Mouse (Mus musculus): ENCODE measurements at regions not wholly inside any gene's neighbourhood (a gene's known extent, or its start where the extent isn't known, plus 50 kb on each side); places are given as distances from the start of the nearest gene placed in this dataset.

- Histone ChIP-seq H3K27me3 (ENCODE audit: insufficient read depth, low read length) (no peaks in the 10 kb centered on the region), H3K9me3 (ENCODE audit: low read length) (no peaks in the 10 kb centered on the region), H3K36me3 (ENCODE audit: insufficient read depth, low read length) (no peaks in the 10 kb centered on the region), H3K4me3 (replicated peaks; ENCODE audit: low read length) (no peak overlapping the region), H3K4me1 (replicated peaks; ENCODE audit: low read depth, low read length) (no peaks in the 10 kb centered on the region)
- no peak for TF ChIP-seq NANOG (IDR thresholded peaks at IDR 0.05; ENCODE audit: borderline replicate concordance, low read length)
- no peak for TF ChIP-seq CTCF (conservative IDR thresholded peaks at IDR 0.05; ENCODE audit: low read length)
- no peak for TF ChIP-seq POU5F1 (IDR thresholded peaks at IDR 0.05; ENCODE audit: borderline replicate concordance, low read length)
These were observed 213.8 kb upstream of the Sel1l start for GRCm38 (mm10) chr12:92062731-92063130.

GRCm38 (mm10) chr12:92040481-92040880 is 191.5 kb upstream of the Sel1l start:
- Histone ChIP-seq H3K4me3 (replicated peaks; ENCODE audit: low read length) (no peak overlapping the region), H3K27me3 (ENCODE audit: insufficient read depth, low read length) (no peaks in the 10 kb centered on the region), H3K9me3 (ENCODE audit: low read length) (0 out of 2 replicates have a peak, but pooled peaks cover 4% of the 10 kb centered on the region), H3K4me1 (replicated peaks; ENCODE audit: low read depth, low read length) (no peaks in the 10 kb centered on the region), H3K36me3 (ENCODE audit: insufficient read depth, low read length) (no peaks in the 10 kb centered on the region)
- TF ChIP-seq CTCF (conservative IDR thresholded peaks at IDR 0.05; ENCODE audit: low read length), result no peak
- TF ChIP-seq NANOG (IDR thresholded peaks at IDR 0.05; ENCODE audit: borderline replicate concordance, low read length), result no peak
- TF ChIP-seq POU5F1 (IDR thresholded peaks at IDR 0.05; ENCODE audit: borderline replicate concordance, low read length), result no peak

GRCm38 (mm10) chr12:92029192-92029591 is 180.2 kb upstream of the Sel1l start:
- Histone ChIP-seq H3K36me3 (ENCODE audit: insufficient read depth, low read length) (no peaks in the 10 kb centered on the region), H3K4me3 (replicated peaks; ENCODE audit: low read length) (no peak overlapping the region), H3K27me3 (ENCODE audit: insufficient read depth, low read length) (no peaks in the 10 kb centered on the region), H3K9me3 (ENCODE audit: low read length) (no peaks in the 10 kb centered on the region), H3K4me1 (replicated peaks; ENCODE audit: low read depth, low read length) (no peaks in the 10 kb centered on the region)
- TF ChIP-seq POU5F1 (IDR thresholded peaks at IDR 0.05; ENCODE audit: borderline replicate concordance, low read length) (no peak), CTCF (conservative IDR thresholded peaks at IDR 0.05; ENCODE audit: low read length) (no peak), NANOG (IDR thresholded peaks at IDR 0.05; ENCODE audit: borderline replicate concordance, low read length) (no peak)

- Histone ChIP-seq H3K36me3 (ENCODE audit: insufficient read depth, low read length) (no peaks in the 10 kb centered on the region), H3K4me3 (replicated peaks; ENCODE audit: low read length) (no peak overlapping the region), H3K27me3 (ENCODE audit: insufficient read depth, low read length) (no peaks in the 10 kb centered on the region), H3K4me1 (replicated peaks; ENCODE audit: low read depth, low read length) (no peaks in the 10 kb centered on the region), H3K9me3 (ENCODE audit: low read length) (no peaks in the 10 kb centered on the region)
- TF ChIP-seq POU5F1 (IDR thresholded peaks at IDR 0.05; ENCODE audit: borderline replicate concordance, low read length) (no peak), NANOG (IDR thresholded peaks at IDR 0.05; ENCODE audit: borderline replicate concordance, low read length) (no peak), CTCF (conservative IDR thresholded peaks at IDR 0.05; ENCODE audit: low read length) (no peak)
These were observed 179.4 kb upstream of the Sel1l start for GRCm38 (mm10) chr12:92028354-92028753.

GRCm38 (mm10) chr12:92024461-92025218 is 175.7 kb upstream of the Sel1l start:
- H3K36me3 ChIP-seq (ENCODE audit: insufficient read depth, low read length), result no peaks in the 10 kb centered on the region
- no peaks in the 10 kb centered on the region for H3K27me3 ChIP-seq (ENCODE audit: insufficient read depth, low read length)
- no peak for TF ChIP-seq CTCF (conservative IDR thresholded peaks at IDR 0.05; ENCODE audit: low read length)
- no peak for TF ChIP-seq NANOG (IDR thresholded peaks at IDR 0.05; ENCODE audit: borderline replicate concordance, low read length)
- no peak for TF ChIP-seq POU5F1 (IDR thresholded peaks at IDR 0.05; ENCODE audit: borderline replicate concordance, low read length)
- H3K4me3 ChIP-seq (replicated peaks; ENCODE audit: low read length), result no peak overlapping the region
- H3K9me3 ChIP-seq (ENCODE audit: low read length), result no peaks in the 10 kb centered on the region
- no peaks in the 10 kb centered on the region for H3K4me1 ChIP-seq (replicated peaks; ENCODE audit: low read depth, low read length)

GRCm38 (mm10) chr12:92019593-92020224 is 170.8 kb upstream of the Sel1l start:
- Histone ChIP-seq H3K36me3 (ENCODE audit: insufficient read depth, low read length) (no peaks in the 10 kb centered on the region), H3K4me3 (replicated peaks; ENCODE audit: low read length) (no peak overlapping the region), H3K27me3 (ENCODE audit: insufficient read depth, low read length) (no peaks in the 10 kb centered on the region), H3K9me3 (ENCODE audit: low read length) (no peaks in the 10 kb centered on the region), H3K4me1 (replicated peaks; ENCODE audit: low read depth, low read length) (no peaks in the 10 kb centered on the region)
- TF ChIP-seq POU5F1 (IDR thresholded peaks at IDR 0.05; ENCODE audit: borderline replicate concordance, low read length), result no peak
- no peak for TF ChIP-seq NANOG (IDR thresholded peaks at IDR 0.05; ENCODE audit: borderline replicate concordance, low read length)
- TF ChIP-seq CTCF (conservative IDR thresholded peaks at IDR 0.05; ENCODE audit: low read length), result no peak

GRCm38 (mm10) chr12:92015373-92015772 is 166.4 kb upstream of the Sel1l start:
- Histone ChIP-seq H3K4me3 (replicated peaks; ENCODE audit: low read length) (no peak overlapping the region), H3K27me3 (ENCODE audit: insufficient read depth, low read length) (0 out of 2 replicates have a peak, but pooled peaks cover 6% of the 10 kb centered on the region), H3K36me3 (ENCODE audit: insufficient read depth, low read length) (no peaks in the 10 kb centered on the region), H3K9me3 (ENCODE audit: low read length) (no peaks in the 10 kb centered on the region), H3K4me1 (replicated peaks; ENCODE audit: low read depth, low read length) (no peaks in the 10 kb centered on the region)
- TF ChIP-seq CTCF (conservative IDR thresholded peaks at IDR 0.05; ENCODE audit: low read length), result no peak
- no peak for TF ChIP-seq NANOG (IDR thresholded peaks at IDR 0.05; ENCODE audit: borderline replicate concordance, low read length)
- TF ChIP-seq POU5F1 (IDR thresholded peaks at IDR 0.05; ENCODE audit: borderline replicate concordance, low read length), result no peak

- Histone ChIP-seq H3K4me1 (replicated peaks; ENCODE audit: low read depth, low read length) (no peaks in the 10 kb centered on the region), H3K27me3 (ENCODE audit: insufficient read depth, low read length) (0 out of 2 replicates have a peak, but pooled peaks cover 6% of the 10 kb centered on the region), H3K36me3 (ENCODE audit: insufficient read depth, low read length) (no peaks in the 10 kb centered on the region), H3K9me3 (ENCODE audit: low read length) (no peaks in the 10 kb centered on the region), H3K4me3 (replicated peaks; ENCODE audit: low read length) (no peak overlapping the region)
- TF ChIP-seq NANOG (IDR thresholded peaks at IDR 0.05; ENCODE audit: borderline replicate concordance, low read length) (no peak), POU5F1 (IDR thresholded peaks at IDR 0.05; ENCODE audit: borderline replicate concordance, low read length) (no peak), CTCF (conservative IDR thresholded peaks at IDR 0.05; ENCODE audit: low read length) (no peak)
These were observed 165.0 kb upstream of the Sel1l start for GRCm38 (mm10) chr12:92013979-92014378.
